Mouse (Mus musculus): Measurements from ENCODE around the gene Rpain.
A peak's percentile ranks its signal among the peaks of the same experiment; 100 is the strongest.

Rpain gene

DNA sequence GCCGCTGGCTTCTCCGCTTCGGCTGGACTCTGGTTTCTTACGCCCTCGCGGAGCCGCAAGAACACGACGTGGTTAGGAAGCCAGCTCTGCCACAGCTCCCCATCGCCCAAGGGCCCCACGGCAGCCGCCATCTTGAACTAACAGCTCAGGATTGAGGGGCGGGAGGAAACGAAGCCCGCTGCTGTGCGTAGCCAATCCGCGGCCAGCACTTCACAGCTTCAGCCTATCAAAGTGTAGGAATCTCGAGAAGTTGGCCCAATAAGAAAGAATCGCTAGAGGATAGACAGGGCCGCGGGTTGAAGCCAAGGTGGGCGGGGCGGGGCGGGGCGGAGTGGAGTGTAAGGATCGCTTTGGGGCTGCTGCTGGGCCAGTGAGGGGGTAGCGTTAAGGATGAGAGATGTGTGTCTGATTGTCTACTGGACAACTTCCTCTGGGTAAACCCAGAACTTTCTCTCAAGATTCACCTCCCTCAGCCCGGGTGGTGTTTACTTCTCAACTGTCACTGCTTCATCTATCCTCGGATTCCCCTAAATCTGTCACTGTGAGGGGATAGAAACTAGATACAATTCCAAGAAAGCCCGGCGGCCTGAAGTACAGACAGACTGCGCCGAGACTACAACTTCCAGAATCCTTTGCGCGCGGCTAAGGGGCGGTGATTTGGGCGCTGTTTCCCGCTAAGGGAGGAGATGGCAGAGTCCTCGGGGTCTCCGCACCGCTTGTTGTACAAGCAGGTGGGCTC lies at the start of gene Rpain, which contains the start of gene Nup88:
Gene Rpain, plus strand, starts transcription at position 393 of the 739 bp plus-strand sequence.
Gene Nup88, minus strand, starts transcription at position 153 of the 739 bp plus-strand sequence.
- DNase-seq (ENCODE audit: low read depth, low spot score), result peak; percentile 98

DNA sequence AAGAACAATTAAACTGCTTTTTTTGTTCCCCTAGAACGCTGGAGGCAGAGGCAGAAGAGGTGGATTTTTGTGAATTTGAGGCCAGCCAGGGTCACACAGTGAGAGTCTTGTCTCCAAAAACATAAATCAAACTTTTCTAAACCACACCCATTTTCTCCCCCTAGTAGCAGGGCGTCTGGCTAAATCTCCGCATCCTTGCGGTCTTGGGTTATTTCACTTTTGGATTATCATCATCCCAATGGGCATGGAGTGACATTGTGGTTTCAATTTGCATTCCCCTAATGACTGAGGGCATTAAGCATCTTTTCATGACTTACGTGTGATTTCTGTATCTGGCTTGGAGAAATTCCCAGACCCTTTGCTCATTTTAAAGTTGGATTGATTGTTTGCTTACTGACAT lies 38.6 kb upstream of the Rpain start:
- DNase-seq (ENCODE audit: low read depth, low spot score), result no peak

DNA sequence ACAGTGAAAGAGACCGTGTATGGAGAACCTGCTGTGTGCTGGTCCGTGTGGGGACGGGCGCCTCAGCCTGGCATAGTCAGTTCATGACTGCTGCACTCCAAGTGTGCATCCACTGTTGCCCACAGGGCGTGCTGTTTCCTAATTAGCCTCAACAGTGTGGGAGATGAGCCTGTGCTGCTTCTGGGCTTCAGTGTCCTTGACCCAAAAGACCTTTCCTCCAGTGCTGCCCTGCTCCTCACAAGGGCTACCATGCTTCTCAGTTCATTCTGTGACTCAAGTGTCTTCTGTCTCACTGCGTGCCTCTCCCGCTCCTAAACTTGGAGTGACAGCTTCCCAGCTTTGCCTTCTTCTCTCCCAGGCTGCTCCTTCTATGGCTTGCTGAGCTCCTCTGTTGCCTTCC lies 34.7 kb upstream of the Rpain start:
- peak; percentile 67 for DNase-seq (ENCODE audit: low read depth, low spot score)

DNA sequence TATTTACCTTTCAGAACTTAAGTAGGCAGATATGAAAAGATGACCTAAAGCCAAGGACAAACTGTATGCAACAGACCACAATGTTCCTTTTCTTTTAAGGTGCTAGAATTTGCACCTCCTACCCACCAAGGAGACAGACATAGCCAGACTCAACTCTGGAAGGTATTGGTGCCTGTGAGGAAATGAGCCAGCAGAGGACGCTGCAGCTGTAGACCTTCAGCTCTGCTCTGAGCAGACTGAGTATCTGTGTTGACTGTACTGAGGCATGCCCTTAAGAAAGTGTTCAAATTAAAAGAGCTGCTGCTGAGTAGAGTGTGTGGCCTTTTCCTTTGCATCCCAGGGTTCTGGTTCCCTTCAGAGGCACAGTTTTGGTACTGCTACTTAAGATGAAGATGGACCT lies 27.4 kb upstream of the Rpain start:
- peak; percentile 29 for DNase-seq (ENCODE audit: low read depth, low spot score)

DNA sequence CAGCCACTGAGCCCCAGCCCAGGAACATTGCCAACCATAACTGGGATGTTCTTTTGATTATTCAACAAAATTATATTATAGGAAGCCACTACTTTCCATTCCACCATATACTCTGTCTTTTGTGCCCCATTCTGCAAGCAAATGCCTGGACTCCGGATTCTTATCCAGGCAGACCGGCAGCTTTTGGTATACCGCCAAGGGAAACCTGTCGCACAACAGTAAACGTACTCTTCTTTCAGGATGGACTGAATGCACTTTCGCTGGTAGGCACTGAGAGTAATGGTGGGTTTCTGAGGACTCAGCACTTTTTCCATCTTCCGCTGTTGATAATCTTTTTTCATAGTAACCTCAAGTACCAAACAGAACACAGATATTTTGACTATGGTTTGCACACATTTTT lies 26.4 kb upstream of the Rpain start:
- DNase-seq (ENCODE audit: low read depth, low spot score), result no peak

DNA sequence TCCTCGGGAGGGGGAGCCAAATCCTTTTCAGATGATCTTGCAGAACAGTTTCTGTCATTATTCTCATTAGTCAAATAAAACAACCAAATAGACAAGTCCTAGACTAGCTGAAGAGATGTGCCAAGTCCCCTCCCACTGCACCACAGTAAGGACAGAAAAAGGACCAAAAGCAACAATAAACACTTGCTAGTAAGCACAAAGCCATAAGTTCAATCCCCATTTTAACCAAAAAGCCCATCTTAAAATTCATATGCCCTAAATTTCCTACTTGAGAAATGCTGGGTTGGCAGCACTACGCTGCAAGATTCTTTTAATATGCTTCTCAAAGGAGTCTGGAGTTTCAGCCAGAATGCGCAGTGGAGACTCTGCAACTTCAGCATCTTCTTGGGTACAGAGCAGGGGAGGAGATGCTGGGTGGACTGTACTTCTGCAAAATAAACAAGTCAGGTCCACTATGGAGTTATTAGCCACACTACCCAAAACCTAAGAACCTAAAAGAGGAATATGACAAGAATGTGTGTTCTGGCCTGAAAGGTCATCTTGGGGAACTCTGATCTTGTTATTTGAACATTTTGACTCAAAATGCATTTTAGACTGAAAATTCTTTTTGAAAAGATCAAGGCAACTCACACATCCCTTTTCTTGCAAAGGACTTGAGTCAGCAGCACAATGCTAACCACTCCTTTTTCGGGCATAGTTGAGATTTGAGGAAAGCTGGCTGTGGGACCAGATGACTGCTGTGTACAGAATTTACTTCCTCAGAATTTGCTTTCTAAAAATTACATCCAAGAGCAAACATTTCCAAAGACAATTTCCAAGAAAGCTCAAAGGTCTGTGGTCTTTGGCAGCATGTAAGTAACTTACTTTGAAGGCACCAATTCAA lies 24.8 kb upstream of the Rpain start:
- no peak for DNase-seq (ENCODE audit: low read depth, low spot score)

DNA sequence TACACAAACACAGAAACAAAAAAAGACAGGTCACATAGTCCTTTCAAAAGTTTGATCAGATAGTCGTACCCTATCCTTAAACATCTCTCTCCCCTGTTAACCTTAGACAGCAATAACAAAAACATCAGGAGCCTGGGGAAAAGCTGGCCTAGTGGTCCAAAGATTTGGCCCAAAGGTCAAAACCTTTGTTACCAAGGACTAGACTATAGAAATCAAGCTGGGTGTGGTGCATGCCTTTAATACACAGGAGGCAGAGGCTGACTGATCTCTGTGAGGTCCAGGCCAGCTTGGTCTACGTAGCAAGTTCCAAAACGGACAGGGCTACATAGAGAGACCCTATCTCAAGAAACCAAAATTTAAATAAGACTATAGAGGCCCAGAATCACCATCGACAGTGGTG lies 15.3 kb upstream of the Rpain start:
- DNase-seq (ENCODE audit: low read depth, low spot score), result peak; percentile 64

DNA sequence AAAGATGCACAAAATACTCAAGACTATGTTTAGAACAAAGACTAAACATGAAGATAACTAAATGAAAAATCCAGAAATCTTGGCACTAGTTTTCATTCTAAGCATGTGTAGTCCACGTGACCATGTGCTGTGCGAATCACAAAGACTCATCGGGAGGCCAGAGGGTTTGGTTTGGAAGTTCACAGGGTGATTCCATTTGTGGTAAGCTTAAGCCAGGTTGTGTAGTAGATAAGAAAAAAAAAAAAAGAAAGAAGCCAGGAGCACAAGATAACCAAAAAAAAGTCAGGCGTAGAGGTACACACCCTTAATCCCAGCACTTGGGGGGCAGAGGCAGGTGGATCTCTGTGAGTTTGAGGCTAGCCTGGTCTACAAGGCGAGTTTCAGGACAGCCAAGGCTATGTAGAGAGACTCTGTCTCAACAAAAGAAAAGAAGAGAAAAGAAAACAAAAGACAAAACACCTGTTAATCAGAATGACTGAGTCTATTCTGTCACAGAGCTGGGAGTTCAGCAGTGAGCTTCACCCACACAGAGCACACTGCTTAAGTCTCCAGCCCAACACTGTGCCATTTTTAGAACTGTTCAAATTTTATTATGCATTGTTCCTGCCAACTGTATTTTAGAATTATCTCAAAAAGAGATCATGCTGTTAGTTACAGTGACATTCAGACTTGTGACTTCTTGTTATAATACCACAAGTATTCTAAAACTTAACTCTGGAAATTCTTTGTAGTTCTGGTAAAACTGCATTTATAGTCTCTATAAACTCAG lies 9.0 kb upstream of the Rpain start:
- no peak for DNase-seq (ENCODE audit: low read depth, low spot score)

DNA sequence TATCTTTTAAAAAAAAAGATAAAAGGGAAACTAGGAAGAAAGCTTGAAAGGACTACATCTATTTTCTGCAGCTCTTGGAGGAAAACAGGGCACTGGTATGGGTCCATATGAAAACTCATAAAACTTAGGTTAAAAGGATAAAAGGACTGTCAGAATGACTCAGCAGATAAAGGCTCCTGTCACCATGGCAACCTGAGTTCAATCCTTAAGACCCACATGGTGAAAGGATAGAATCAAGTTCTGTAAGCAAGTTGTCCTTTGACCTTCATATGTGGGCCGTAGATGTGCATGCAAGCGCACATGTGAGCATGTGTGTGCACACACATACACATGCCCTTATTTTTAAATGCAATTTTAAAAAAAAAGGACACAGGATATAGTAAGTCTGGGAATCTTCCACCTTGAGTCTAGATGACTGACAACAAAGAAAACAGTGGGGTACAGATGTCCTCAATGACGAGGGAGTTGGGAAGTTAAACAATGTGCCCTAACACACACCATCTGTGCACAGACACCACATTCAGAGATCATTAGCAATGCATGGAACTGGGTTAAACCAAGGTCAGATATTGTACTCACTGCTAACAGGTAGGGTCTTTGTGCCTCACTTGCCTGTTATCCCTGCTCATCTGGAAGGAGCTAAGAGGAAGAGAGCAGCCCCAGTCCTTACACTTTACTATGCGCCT lies 5.6 kb upstream of the Rpain start:
- DNase-seq (ENCODE audit: low read depth, low spot score), result peak; percentile 66

DNA sequence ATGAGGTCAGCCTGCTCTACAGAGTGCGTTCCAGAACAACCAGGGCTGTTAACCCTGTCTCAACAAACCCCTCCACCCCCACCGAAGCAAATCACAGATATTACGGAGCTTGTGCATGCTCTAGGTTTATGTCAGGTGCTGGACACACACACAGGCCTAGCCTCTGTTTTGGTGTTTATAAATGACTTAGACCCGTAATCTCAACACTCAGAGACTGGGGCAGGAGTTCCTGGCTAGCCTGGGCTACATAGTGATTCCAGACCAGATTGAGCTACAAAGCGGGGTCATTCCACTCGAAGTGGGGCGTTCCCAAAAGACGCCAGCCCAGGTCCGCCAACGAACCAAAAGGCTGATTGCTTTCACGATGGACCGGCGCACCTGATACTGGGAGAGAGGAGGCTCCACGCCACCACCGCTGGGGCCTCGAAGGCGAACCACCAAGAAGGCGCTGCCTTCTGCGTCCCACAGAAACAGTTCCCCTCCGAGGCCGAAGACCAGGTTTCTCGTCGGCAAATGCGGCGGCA lies 680 bp upstream of the Rpain start:
- DNase-seq (ENCODE audit: low read depth, low spot score), result peak; percentile 69

DNA sequence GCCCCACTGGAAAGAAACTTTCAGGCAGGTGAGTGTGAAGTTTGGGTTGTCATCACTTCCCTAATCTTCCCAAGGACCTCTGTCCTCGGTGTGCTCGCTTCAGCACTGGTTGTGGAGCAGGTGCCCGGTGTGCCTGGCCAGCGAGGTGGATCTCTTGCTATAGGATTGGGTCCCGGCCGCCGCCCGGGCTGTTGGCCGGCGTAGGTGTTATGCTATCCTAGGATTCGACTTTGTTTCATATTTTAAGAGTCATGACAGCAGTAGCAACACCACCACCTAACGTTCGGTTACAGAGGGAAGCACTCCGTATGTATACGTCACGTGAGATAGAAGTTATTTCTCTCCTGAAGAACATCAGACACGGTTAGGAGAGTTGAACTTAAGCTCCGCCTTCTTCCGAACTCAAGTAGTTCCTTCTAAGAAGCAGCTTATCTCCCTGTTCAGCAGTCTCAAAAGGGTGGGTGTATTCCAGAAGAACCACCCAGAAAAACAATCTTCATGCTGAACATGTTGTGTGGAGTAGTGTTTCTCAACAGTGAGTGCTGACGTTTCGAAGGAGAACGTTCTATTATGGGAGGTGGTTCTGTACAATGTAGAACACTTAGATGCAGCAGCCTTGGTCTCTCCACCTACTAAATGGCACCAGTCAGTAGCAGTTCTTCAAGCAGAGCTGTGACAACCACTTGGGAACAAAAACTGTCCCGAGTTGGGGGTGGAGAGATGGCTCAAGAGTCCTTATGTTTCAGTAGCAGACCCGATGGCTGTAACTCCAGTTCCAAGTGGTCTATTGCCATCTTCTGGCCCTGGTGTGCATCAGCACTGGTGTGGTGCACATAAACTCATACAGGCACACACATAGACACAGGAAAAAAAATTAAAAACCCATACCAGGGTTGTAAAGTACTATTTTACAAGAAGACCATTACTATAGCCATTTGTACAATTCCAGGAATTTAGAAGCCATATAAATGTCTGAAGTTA lies 837 bp downstream of the Rpain start:
- DNase-seq (ENCODE audit: low read depth, low spot score), result peak; percentile 71

DNA sequence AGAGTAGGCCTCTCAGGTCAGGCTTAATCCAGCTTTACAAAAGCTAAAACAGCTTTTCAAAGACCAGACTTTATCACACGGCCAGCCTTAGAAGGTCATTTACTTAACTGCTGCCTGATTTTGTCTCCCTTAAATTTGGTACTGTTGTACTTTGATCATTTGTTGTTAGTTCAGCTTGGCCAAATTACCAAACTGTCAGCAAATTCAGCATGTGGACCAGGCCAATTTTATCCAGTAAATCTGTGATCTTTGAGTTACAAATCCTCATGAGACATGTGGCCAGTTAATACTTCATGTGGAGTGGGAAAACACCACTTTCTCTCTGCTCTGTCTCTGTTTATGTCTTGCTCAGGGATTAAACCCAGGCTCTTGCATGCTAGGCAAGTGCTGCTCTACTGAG lies 2.6 kb downstream of the Rpain start:
- no peak for DNase-seq (ENCODE audit: low read depth, low spot score)

DNA sequence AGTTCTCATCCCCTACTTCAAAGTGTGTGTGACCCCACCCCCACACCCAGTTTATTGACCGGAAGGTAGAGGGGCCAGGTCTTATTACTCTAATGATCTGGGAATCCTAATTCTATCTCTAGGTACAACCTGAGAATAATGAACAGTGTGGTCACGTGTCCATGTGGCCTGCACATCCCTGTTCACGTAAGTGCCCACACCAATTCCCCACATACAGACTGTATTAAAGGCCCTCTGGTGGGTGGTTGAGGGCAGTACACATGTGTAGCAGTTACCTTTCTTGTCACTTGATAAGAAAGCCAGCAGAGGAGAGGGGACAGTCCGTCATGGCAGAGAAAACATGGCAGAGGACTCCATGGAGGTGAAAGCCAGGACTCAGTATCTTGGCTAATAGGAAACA lies 3.9 kb downstream of the Rpain start:
- DNase-seq (ENCODE audit: low read depth, low spot score), result peak; percentile 71

DNA sequence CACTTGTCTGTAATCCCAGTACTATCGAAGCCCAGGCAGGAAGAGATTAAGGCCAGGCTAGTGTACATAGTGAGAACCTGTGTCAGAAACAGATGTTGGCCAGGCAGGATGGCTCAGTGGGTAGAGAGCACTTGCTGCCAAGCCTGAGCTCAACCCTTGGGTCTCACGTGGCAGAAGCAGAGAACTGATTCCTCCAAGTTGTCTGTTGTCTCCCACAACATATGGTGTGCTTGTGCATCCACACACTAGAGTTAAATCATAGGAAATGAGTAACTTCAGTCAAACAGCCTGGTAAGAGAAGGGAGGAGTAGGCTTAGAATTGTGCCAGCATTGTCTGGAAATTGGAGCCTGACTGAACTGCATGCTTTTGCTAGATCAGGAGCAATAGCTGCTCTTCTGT lies 5.2 kb downstream of the Rpain start:
- no peak for DNase-seq (ENCODE audit: low read depth, low spot score)

DNA sequence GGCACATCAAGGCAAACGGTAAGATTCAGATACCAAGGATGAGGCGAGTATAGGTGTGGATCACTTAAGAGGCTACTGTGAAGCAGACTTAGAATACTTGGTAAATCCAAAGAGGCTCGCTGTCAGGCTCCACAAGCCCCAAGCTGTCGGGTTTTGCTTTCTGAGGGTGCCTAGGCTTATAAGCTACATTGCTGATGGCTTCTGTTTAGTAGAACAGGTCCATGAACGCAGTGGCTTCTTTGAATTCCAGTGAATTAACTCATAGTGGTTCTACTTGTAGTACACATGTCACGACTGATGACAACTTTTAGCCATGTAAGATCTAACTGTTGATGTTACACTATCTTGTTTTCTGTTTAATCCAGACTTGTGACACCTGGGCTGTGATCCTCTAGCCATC lies 7.3 kb downstream of the Rpain start:
- DNase-seq (ENCODE audit: low read depth, low spot score), result no peak

DNA sequence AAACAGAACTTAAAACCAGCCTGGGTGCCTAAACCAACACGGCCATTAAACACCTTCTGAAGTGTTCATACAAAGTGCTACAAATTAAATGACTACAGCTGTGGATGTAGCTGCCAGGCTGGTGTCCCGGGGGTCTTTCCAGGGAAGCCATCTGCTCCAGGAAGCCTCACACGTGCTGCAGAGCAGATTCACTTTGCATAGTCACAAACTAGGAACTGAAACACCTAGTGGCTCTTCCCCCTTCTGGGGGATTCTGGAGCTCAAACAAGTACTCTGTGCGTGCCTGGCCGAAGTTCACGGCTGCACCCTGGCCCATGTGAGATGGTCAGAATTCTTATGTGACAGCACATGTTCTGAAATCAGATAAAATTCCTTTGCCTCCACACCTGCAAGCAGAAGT lies 10.2 kb downstream of the Rpain start:
- no peak for DNase-seq (ENCODE audit: low read depth, low spot score)

DNA sequence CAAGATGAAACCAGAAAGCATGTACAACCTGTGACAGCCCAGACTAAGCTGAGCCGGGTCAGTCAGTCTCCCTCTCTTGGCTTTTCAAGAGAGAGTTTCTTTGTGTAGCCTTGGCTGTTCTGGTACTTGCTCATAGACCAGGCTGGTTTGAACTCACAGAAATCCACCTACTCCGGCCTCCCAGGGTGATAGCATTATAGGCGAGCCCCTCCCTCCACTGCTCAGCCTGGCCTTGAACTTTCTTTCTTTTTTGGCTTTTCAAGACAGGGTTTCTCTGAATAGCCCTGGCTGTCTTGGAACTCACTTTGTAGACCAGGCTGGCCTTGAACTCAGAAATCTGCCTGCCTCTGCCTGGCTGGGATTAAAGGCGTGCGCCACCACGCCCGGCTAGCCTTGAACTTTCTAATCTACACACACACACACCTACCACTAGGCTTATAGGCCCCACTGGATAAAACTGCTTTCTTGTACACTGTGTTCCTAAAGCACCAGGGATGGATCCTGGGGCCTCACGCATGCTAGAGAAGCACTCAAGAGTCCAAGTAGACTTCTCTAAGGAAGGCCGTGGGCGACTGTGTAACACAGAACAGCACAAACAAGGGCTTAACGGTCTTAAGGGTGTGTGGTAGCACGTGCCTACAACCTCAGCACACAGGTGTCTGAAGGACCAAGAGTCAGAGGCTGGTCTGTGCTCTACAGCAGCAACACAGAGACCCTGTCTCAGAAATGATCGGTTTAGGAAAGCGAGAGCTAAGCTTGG lies 10.9 kb downstream of the Rpain start:
- DNase-seq (ENCODE audit: low read depth, low spot score), result peak; percentile 77

DNA sequence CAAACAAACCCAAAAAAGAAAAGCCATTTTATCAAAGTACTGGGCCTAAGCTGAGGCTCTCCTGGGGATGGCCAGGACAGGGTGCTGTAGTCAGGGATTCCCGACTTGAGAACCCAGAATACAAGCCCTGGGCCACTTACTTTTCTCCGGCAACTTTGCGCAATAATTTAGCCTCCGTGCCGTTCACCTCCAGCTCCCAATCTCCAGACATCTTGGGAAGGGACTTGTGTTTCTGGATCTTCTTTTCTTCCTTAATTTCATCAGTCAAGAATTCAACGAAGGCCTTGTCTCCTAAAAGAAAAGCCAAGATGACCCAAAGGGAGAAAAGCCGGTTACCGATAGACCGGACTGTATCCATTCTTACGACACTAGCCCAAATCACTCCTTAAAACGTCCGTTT lies 12.0 kb downstream of the Rpain start:
- DNase-seq (ENCODE audit: low read depth, low spot score), result no peak

DNA sequence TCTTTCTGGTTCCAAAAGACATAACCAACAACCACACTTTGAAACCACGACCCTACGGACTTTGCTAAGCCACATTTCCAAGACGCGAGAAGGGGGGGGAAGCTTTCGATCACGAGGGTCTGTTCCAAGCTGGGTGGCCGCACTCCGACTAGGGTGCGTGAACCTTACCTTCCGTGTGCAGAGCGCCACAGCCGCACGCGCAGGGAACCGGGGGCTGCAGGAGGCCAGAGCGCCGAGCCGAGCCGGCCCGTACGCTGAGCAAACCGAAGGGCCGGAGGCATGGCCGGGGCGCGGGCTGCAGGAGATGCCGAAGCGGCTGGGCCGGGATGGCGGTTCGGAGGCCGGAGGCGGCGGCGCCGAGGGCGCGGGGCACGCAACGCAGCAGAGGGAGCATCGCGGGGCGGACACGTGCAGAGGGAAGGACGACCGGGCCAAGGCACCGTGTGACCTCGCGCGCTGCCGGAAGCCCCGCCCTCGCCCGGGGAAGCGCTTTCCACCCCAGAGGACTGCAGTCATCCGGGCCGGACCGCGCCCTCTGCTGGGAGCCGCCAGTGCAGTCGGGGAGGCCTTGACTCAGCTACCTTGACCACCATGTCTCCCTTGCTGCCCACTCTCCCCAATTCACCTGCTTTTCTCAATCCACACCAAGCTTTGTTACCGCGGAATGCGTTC lies 12.7 kb downstream of the Rpain start, which contains the start of gene C1qbp:
Gene C1qbp, minus strand, starts transcription at position 470 of the 672 bp plus-strand sequence.
- DNase-seq (ENCODE audit: low read depth, low spot score), result peak; percentile 95

All from ZHBTc4 (cell line).